Mouse (Mus musculus) liver, embryonic 14.5 days (tissue): Measurements from ENCODE around the gene Ppp1r36.

Experiments used
- CTCF ChIP-seq: IDR thresholded peaks from 2 replicates; pipeline ENCODE4 v1.5.1; 2016; ENCODE audit warnings: antibody characterized with exemption, low read depth, control low read depth
- EP300 ChIP-seq: IDR thresholded peaks from 2 replicates; pipeline ENCODE4 v1.6.1; 2016; ENCODE audit warnings: antibody characterized with exemption, low read depth

- TF ChIP-seq CTCF (no peak), EP300 (no peak)
Observed at GRCm38 (mm10) chr12:76405183-76405970, 12.0 kb upstream of the Ppp1r36 start.
